Mouse (Mus musculus) stomach, postnatal 0 days (tissue): Measurements from ENCODE around the gene Rreb1.

ENCODE experiments used
- CTCF ChIP-seq: IDR thresholded peaks from 2 replicates; pipeline ENCODE4 v1.5.1; 2016; ENCODE audit warnings: antibody characterized with exemption, low read depth, mild to moderate bottlenecking, moderate library complexity
- EP300 ChIP-seq: optimal IDR thresholded peaks from 2 replicates; pipeline ENCODE3; 2016; ENCODE audit warnings: antibody characterized with exemption

DNA sequence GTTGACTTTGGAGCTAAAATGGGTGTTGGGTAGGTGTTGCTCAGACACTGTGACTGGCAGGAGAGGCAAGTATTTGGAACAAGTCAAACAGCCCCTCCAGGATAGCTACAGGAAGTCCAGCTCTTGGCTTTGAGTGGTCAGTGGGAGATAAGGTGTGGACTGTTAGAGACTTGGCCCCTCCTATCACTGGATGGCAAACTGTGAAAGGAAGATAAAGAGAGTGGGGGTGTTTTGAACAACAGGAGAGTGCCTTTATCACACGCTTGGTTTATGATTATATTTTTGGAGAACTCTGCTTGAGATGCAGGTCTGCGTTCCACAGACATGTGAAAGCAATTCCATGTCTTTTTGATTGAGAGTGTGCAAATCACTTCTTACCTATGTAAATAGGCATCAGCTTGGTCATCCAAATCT, 100.7 kb downstream of the Rreb1 start:
- no peak for TF ChIP-seq CTCF
- no peak for TF ChIP-seq EP300
